In genomic region chr1:54695396-54695795, GRCm38 (mm10) we compare ENCODE assay signal across 25 mouse cellular contexts.
DNase-seq lines count a peak whose midpoint lies in the region; ATAC-seq lines count a peak whose summit lies in the region.
"Had no signal": no experiment of that assay in that cellular context is flagged by ENCODE, and none has a peak within 500 bp of the region (broad histone marks: within the 10 kb centered on the region; RNA-seq: fewer than 3 reads in every experiment).

No protein-coding gene starts in this region.

- peak; percentile 47 for ATAC-seq in frontal cortex, adult (ENCODE audit: low TSS enrichment)
- peak; percentile 85 for ATAC-seq in monocyte, adult 5-6 weeks (replicated peaks; ENCODE audit: insufficient number of reproducible peaks, low FRiP score, low TSS enrichment, poor library complexity, severe bottlenecking)
- ATAC-seq: activated CD4-positive, CD25-positive, alpha-beta regulatory T cell, adult 4 months; forebrain, embryonic 16.5 days; intestine, postnatal 0 days had no signal

- no peak for DNase-seq in frontal cortex, postnatal 10 days (ENCODE audit: low spot score in 2 of 2)
- peak; percentile 71 for DNase-seq in adipocyte (ENCODE audit: low spot score)
- peak; percentile 97 for DNase-seq in fat pad, adult 2 months (ENCODE audit: extremely low read depth, low read depth, low spot score)
- no peak for DNase-seq in ovary, adult 18-20 months (ENCODE audit: low spot score)
- no peak for DNase-seq in thymus, postnatal 25 days
- DNase-seq: B cell, adult 2 months; cerebellum, adult 11 months; cerebellum, adult 9-11 months; gastrocnemius, postnatal 10 days; heart, adult 2 months; kidney, adult 9 months; kidney, postnatal 10 days; layer of hippocampus, adult 9-11 months; liver, embryonic 13.5 days; lung, postnatal 14 days; midbrain, embryonic 14.5 days; right cerebral cortex, adult 18-20 months; spleen, adult 18-20 months; thymus, adult 2 months; thymus, postnatal 4 days had no signal

Comparison
In these comparisons a context has a peak if more than half of its experiments do, and no peak if none do; other contexts are left out.
1. DNase-seq: peak in adipocyte (single experiment) and fat pad, adult 2 months (single experiment); none in frontal cortex, postnatal 10 days (0 of 2), ovary, adult 18-20 months (single experiment) and thymus, postnatal 25 days (single experiment).